Mouse (Mus musculus) forebrain, embryonic 16.5 days (tissue): ENCODE measurements around the gene Col6a4. TPM values are rescaled to one million over a fixed set of nuclear protein-coding genes. Genes with fewer than 3 reads are reported as not detected.

Experiments used
- ATAC-seq: fragments of 200-750 bp; cut with Nextera tagmentation; 2 replicates; pipeline ENCODE4 v1.8.0; 2017; ENCODE audit warnings: mild to moderate bottlenecking, moderate library complexity
- H3K27ac ChIP-seq: fragments of 300-500 bp; sonication (generic); 2 replicates; pipeline ENCODE4 v1.5.1; 2014; ENCODE audit warnings: low read length, control low read depth
- H3K27me3 ChIP-seq: fragments of 300-500 bp; sonication (generic); replicated peaks from 2 replicates; pipeline ENCODE4 v1.6.1; 2014; ENCODE audit warnings: low read length; ENCODE audit not compliant: control insufficient read depth, insufficient read depth
- H3K36me3 ChIP-seq: fragments of 300-500 bp; sonication (generic); 2 replicates; pipeline ENCODE4 v1.6.1; 2014; ENCODE audit not compliant: control insufficient read depth, insufficient read depth
- H3K4me1 ChIP-seq: fragments of 300-500 bp; sonication (generic); replicated peaks from 2 replicates; pipeline ENCODE4 v1.6.1; 2014; ENCODE audit warnings: low read length; ENCODE audit not compliant: control insufficient read depth, insufficient read depth
- H3K4me2 ChIP-seq: fragments of 300-500 bp; sonication (generic); 2 replicates; pipeline ENCODE4 v1.6.1; 2014; ENCODE audit warnings: mild to moderate bottlenecking, low read length, control low read depth
- H3K4me3 ChIP-seq: fragments of 300-500 bp; sonication (generic); replicated peaks from 2 replicates; pipeline ENCODE4 v1.5.1; 2014; ENCODE audit warnings: mild to moderate bottlenecking, low read length, control low read depth
- H3K9ac ChIP-seq: fragments of 300-500 bp; sonication (generic); replicated peaks from 2 replicates; pipeline ENCODE4 v1.6.1; 2014; ENCODE audit warnings: low read depth, low read length, control low read depth
- H3K9me3 ChIP-seq: fragments of 300-500 bp; sonication (generic); 2 replicates; pipeline ENCODE4 v1.6.1; 2016; ENCODE audit warnings: low read length; ENCODE audit not compliant: control insufficient read depth
- WGBS: fragments of 180-500 bp; shearing (Covaris S2); extraction: QIAGEN DNeasy Blood & Tissue Kit; methylation state at CpG from one replicate; pipeline ENCODE4 v1.1.7; 2014; 5-methylcytosine and 5-hydroxymethylcytosine counted together
- polyA plus RNA-seq: library from polyadenylated mRNA; unstranded; fragments of >200 nt; fragmentation: Nextera tagmentation; extraction: Ambion mirVana; gene quantifications from 2 replicates; pipeline ENCODE4 v1.2.1, GENCODE M21; 2015

Gene Col6a4
- polyA plus RNA-seq, 1 experiment from 2014 or later: 1.1 TPM

DNA sequence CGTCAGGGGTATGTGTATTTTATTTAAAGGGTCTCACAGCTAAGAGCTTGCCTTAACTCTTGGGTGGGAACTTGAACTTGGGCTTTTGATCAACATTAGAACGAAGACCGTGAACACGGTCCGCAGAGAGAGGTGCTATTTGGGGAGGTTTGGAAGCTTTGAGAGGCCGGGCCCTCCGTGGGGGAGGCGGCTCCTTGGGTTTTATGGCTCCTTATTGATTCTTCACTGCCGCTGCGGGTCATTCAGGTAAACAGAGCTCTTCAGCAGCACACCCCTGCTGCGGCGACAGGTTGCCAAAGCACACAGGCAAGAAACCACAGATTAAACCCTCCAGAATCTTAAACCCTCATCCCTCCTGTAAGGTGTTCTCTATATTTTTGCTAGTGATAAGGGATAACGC is 119.7 kb downstream of the Col6a4 start:
- Histone ChIP-seq H3K9ac (no peak overlapping the region), H3K27ac (no peak overlapping the region), H3K9me3 (no peaks in the 10 kb centered on the region; the same call in 1 of the 2 replicates), H3K36me3 (no peaks in the 10 kb centered on the region), H3K4me3 (no peak overlapping the region), H3K27me3 (no peaks in the 10 kb centered on the region), H3K4me1 (no peaks in the 10 kb centered on the region), H3K4me2 (no peak overlapping the region)
- WGBS: 29% methylated on average over 13 of the region's 13 CpGs
- ATAC-seq: no peak

DNA sequence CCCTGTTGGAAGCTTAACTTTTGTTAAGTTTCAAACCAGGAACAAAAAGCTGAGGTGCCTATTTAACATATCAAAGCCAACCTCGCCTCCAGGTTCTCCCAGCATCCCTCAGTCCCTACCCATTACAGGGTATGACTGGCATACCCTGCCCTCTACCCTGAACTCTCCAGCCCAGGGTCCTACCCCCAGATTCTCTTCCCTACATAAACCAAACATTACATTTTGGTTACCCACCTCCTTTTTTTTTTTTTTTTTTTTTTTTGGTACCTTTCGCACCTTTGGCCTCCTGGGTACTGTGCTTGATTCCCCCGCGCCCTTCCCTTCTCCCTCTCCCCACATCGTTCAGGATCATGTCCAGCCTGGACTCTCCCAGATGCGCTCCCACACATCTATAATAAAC is 120.3 kb downstream of the Col6a4 start:
- WGBS: 46% methylated on average over 6 of the region's 6 CpGs
- no peak overlapping the region for H3K4me3 ChIP-seq
- H3K9me3 ChIP-seq: no peaks in the 10 kb centered on the region; the same call in 1 of the 2 replicates

DNA sequence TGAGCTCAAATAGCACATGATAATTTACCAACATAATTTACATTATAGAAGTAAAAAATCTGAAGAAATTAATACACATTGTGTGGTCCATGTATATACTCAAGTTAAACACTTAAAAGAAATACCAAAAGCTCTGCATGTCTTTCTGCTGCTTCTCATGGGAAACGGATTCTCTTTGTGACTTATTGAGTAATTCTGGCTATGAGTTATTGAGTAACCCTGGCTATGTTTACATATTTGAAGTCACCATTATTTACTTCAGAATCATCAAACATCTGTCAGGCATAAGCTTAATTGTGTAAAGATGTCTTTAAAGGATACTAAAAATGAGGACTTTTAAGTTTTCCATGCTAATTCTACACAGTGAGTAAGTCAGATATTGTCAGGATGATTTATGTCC is 122.8 kb downstream of the Col6a4 start:
- Histone ChIP-seq H3K9me3 (no peaks in the 10 kb centered on the region; the same call in 1 of the 2 replicates), H3K36me3 (no peaks in the 10 kb centered on the region), H3K27me3 (no peaks in the 10 kb centered on the region), H3K4me2 (no peak overlapping the region), H3K4me3 (no peak overlapping the region), H3K9ac (no peak overlapping the region), H3K4me1 (no peaks in the 10 kb centered on the region), H3K27ac (no peak overlapping the region)
- WGBS: 93% methylated on average over 1 of the region's 1 CpGs
- ATAC-seq: no peak

More for the DNA sequence above, 120.3 kb downstream of the Col6a4 start:
- Histone ChIP-seq H3K9ac (no peak overlapping the region), H3K27me3 (no peaks in the 10 kb centered on the region), H3K4me1 (no peaks in the 10 kb centered on the region), H3K36me3 (no peaks in the 10 kb centered on the region), H3K27ac (no peak overlapping the region), H3K4me2 (no peak overlapping the region)
- ATAC-seq: no peak

DNA sequence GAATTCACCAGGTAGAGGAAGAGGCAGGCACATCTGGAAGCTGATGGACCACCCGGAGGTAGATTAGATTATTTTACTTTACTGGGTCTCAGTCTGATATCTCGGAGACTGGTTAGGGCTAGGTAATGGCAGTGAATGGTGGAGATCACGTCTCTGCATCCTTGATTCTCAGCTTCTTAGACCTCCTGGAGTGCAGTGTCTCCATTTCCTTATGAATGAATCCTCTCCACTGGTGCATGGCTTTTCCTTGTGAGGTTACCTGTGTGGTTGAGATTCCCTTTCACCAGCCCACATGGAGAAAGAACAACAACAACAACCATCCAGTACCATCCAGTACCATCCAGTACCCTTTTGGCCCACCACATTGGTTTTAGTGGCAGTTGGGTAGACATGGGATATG is 124.6 kb downstream of the Col6a4 start:
- 86% methylated on average over 3 of the region's 3 CpGs for WGBS
- H3K9me3 ChIP-seq: no peaks in the 10 kb centered on the region; the same call in 1 of the 2 replicates
- no peak overlapping the region for H3K9ac ChIP-seq

DNA sequence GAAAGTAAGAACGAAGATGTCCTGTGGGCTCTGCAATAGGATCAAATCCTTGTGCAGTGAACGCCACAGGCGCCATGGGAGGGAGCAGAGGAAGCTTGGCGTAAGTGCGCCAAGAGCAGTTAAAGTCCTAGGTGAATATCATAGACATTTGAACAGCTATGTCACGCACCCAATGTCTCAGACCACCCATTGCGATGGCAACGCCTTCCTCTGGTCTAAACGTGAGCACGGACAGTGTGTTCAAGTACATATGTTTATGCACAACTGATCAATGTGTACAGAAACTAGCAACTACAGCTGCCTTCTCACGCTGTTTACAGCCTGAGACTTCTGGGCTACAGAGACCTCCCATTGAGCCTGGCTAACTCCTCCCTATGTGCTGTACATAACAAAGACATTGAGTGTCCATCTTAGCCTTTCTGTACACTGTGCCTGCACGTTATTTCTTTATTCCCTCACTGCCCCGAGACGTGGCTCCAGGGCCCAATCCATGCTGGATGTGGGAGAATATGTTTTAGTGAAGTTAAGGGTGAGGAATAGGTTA is 125.2 kb downstream of the Col6a4 start:
- Histone ChIP-seq H3K27ac (no peak overlapping the region), H3K4me1 (no peaks in the 10 kb centered on the region), H3K4me2 (no peak overlapping the region), H3K27me3 (no peaks in the 10 kb centered on the region), H3K9me3 (no peaks in the 10 kb centered on the region; the same call in 1 of the 2 replicates), H3K9ac (no peak overlapping the region), H3K4me3 (no peak overlapping the region), H3K36me3 (no peaks in the 10 kb centered on the region)
- no peak for ATAC-seq
- WGBS: 90% methylated on average over 14 of the region's 14 CpGs

More for the DNA sequence above, 124.6 kb downstream of the Col6a4 start:
- Histone ChIP-seq H3K27ac (no peak overlapping the region), H3K4me1 (no peaks in the 10 kb centered on the region), H3K4me2 (no peak overlapping the region), H3K36me3 (no peaks in the 10 kb centered on the region), H3K4me3 (no peak overlapping the region), H3K27me3 (no peaks in the 10 kb centered on the region)
- ATAC-seq: no peak

DNA sequence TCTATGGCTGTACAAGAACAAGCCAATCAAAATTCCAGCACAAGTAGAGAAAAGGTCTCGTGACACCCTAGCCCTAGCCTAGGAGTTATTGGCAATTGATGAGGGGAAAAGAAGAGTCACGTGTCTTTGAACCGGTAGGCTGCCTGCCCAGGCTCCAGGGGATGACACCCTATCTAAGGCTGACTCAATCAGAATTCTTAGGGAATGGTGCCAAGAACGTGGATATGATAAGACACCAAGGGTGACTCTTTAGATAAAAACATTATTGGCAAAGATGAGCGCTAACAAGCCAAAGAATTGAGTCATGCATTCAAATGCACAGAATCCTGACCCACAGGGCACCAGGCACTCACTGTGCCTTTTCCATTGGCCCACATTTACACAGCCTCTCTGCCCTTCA is 125.7 kb downstream of the Col6a4 start:
- Histone ChIP-seq H3K4me2 (no peak overlapping the region), H3K9ac (no peak overlapping the region), H3K27me3 (no peaks in the 10 kb centered on the region), H3K4me3 (no peak overlapping the region), H3K9me3 (no peaks in the 10 kb centered on the region; the same call in 1 of the 2 replicates), H3K36me3 (no peaks in the 10 kb centered on the region), H3K4me1 (no peaks in the 10 kb centered on the region), H3K27ac (no peak overlapping the region)
- ATAC-seq: no peak
- WGBS: 87% methylated on average over 5 of the region's 5 CpGs

DNA sequence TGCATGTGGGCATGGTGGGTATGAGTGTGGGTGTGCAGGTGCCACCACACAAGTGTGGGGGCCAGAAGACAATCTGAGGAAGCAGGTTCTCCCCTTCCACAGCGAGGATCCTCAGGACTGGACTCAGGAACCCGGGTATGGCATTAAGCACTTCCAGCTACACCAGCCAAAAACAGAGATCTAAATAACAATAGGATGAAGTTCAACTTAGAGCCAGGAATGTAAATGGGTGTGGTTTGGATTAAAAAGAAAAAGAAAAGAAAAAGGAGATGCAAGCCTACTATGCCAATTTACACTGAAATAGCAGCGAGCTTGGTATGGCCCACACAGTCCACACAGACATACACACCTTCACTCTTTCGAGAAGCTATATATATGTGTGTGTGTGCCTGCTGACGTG is 128.6 kb downstream of the Col6a4 start:
- Histone ChIP-seq H3K27me3 (no peaks in the 10 kb centered on the region), H3K4me2 (no peak overlapping the region), H3K27ac (no peak overlapping the region), H3K4me1 (no peaks in the 10 kb centered on the region), H3K4me3 (no peak overlapping the region), H3K9me3 (no peaks in the 10 kb centered on the region), H3K9ac (no peak overlapping the region), H3K36me3 (no peaks in the 10 kb centered on the region)
- ATAC-seq: no peak
- WGBS: 82% methylated on average over 5 of the region's 5 CpGs

DNA sequence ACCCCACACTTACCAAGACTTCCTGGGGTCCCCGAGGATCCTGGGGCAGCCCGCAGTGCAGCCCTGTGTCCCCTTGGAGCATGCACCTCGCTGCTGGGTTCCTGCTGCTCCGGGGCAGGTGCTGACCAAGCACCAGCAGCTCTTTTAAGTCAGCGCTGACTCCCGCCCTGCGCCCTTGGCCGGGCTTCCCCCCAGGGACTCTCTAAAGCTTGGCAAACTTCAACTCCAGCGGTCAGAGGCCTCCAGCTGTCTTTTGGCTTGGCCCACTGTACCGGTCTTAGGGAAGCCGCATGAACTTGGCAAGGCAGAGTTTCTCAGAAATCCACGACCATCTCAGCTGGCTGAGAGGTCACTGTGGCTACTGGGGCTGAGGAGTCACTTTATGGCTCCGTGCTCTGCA is 136.1 kb downstream of the Col6a4 start, which contains the start of gene Col6a5:
Gene Col6a5 (minus strand): TSS at position 111 of the 400 bp plus-strand sequence.
- H3K9ac ChIP-seq: no peak within 1 kb of the TSS
- ATAC-seq: no peak
- H3K36me3 ChIP-seq: no peaks in the 10 kb centered on the region
- no peaks in the 10 kb centered on the region for H3K9me3 ChIP-seq
- H3K4me3 ChIP-seq: no peak within 1 kb of the TSS
- H3K4me1 ChIP-seq: no peaks in the 10 kb centered on the region
- no peak within 1 kb of the TSS for H3K27ac ChIP-seq
- no peak within 1 kb of the TSS for H3K4me2 ChIP-seq
- 29% methylated on average over 13 of the region's 13 CpGs for WGBS
- H3K27me3 ChIP-seq: no peaks in the 10 kb centered on the region

DNA sequence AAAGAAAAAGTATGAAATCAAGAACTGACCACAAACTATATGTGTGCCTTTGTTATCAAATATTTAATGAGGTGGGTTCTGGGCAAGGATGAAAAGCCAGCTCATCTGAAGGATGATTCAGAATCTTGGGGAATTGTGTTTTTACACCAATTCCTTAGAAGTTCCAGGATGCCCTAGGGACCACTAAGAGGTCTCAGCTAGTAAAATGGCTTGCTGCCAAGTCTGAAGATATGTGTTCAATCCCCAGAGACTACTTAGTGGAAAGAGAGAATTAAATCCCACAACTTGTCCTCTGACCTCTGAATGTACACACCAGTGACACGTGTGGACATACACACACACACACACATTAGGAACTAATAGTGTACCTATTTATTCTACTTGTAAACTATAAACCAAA is 137.5 kb downstream of the Col6a4 start:
- Histone ChIP-seq H3K4me1 (no peaks in the 10 kb centered on the region), H3K27me3 (no peaks in the 10 kb centered on the region), H3K36me3 (no peaks in the 10 kb centered on the region), H3K27ac (no peak overlapping the region), H3K9ac (no peak overlapping the region), H3K4me2 (no peak overlapping the region), H3K9me3 (no peaks in the 10 kb centered on the region), H3K4me3 (no peak overlapping the region)
- no peak for ATAC-seq
- 87% methylated on average over 1 of the region's 1 CpGs for WGBS

DNA sequence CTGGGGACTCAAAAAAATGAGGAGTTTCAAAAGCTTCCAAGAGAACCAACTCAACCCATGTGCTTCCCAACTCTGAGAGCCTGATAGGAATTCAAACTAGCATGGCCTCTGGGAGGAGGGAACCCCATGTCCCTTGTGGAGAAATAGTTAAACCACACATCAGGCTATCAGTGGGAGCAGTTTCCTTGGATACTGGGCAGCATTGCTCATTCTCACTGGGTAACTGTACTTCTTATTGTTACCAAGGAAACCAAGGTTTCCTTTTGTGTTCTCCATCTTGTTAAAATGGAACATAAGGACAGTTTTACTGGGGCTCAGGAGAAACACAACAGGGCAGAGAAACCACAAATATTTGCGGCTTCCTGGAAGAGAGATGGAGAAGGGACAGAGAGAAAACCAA is 146.8 kb downstream of the Col6a4 start:
- Histone ChIP-seq H3K4me1 (no peaks in the 10 kb centered on the region), H3K9me3 (no peaks in the 10 kb centered on the region), H3K27me3 (no peaks in the 10 kb centered on the region), H3K9ac (no peak overlapping the region), H3K4me2 (no peak overlapping the region), H3K36me3 (no peaks in the 10 kb centered on the region), H3K4me3 (no peak overlapping the region), H3K27ac (no peak overlapping the region)
- WGBS: 47% methylated on average over 1 of the region's 1 CpGs
- ATAC-seq: peak; percentile 38; the same call in 1 of the 2 replicates
